Mouse (Mus musculus) olfactory bulb, adult 2 months (tissue): ENCODE data around the gene Med16.

Experiments
- CTCF ChIP-seq: fragments of 200-500 bp; IDR thresholded peaks from 2 replicates; pipeline ENCODE4 v1.5.1; 2012; ENCODE audit warnings: low read depth, mild to moderate bottlenecking, low read length, moderate library complexity; ENCODE audit not compliant: insufficient read depth
- POLR2A ChIP-seq: fragments of 200-500 bp; IDR thresholded peaks from 2 replicates; pipeline ENCODE4 v1.6.1; 2012; ENCODE audit warnings: mild to moderate bottlenecking, low read depth, low read length, moderate library complexity; ENCODE audit not compliant: insufficient read depth

DNA sequence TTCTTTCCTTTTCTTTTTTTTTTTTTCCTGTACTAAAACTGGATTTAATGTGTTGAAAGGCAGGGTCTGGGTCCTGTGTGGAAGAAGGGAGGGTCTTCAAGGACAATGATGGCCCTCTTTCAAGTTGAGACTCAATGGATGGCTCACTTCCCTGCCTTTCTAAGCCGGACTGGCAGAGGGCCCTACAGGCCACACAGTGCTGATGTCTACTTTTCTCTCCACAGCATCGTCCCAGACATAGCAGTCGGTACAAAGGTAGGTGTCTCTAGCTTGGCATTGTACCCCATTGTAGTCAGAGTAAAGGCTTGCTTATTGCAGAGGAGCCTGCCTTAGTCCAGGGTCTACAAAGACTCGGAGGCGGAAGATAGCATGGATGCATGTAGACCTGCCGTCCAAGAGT lies 52.4 kb downstream of the Med16 start:
- TF ChIP-seq CTCF (no peak), POLR2A (no peak)
